Mouse (Mus musculus) midbrain, embryonic 12.5 days (tissue): Measurements from ENCODE around the gene Klb. TPM values are rescaled to one million over a fixed set of nuclear protein-coding genes. Genes with fewer than 3 reads are reported as not detected.
"Not testable (repeated sequence)": the region's sequence is repeated elsewhere in the genome, so short reads cannot be mapped to it uniquely, and the experiment has no call there.

Experiments
- ATAC-seq: fragments of 200-750 bp; cut with Nextera tagmentation; 2 replicates; pipeline ENCODE4 v1.8.0; 2017; ENCODE audit warnings: low read depth, moderate TSS enrichment, moderate library complexity; ENCODE audit not compliant: low FRiP score
- H3K27ac ChIP-seq: fragments of 300-500 bp; sonication (generic); replicated peaks from 2 replicates; pipeline ENCODE4 v1.5.1; 2016; ENCODE audit warnings: mild to moderate bottlenecking
- H3K27me3 ChIP-seq: fragments of 300-500 bp; sonication (generic); 2 replicates; pipeline ENCODE4 v1.6.1; 2016; ENCODE audit warnings: mild to moderate bottlenecking
- H3K36me3 ChIP-seq: fragments of 300-500 bp; sonication (generic); 2 replicates; pipeline ENCODE4 v1.6.1; 2016
- H3K4me1 ChIP-seq: fragments of 300-500 bp; sonication (generic); 2 replicates; pipeline ENCODE4 v1.6.1; 2016
- H3K4me2 ChIP-seq: fragments of 300-500 bp; sonication (generic); replicated peaks from 2 replicates; pipeline ENCODE4 v1.6.1; 2016; ENCODE audit warnings: mild to moderate bottlenecking, moderate library complexity
- H3K4me3 ChIP-seq: fragments of 300-500 bp; sonication (generic); 2 replicates; pipeline ENCODE4 v1.5.1; 2016; ENCODE audit warnings: mild to moderate bottlenecking
- H3K9ac ChIP-seq: fragments of 300-500 bp; sonication (generic); replicated peaks from 2 replicates; pipeline ENCODE4 v1.6.1; 2016; ENCODE audit warnings: mild to moderate bottlenecking, moderate library complexity
- H3K9me3 ChIP-seq: fragments of 300-500 bp; sonication (generic); 2 replicates; pipeline ENCODE4 v1.6.1; 2016; ENCODE audit warnings: mild to moderate bottlenecking
- WGBS: fragments of 180-500 bp; shearing (Covaris S2); methylation state at CpG from one replicate; pipeline ENCODE4 v1.1.7; 2016; 5-methylcytosine and 5-hydroxymethylcytosine counted together
- polyA plus RNA-seq: library from polyadenylated mRNA; unstranded; fragments of >200 nt; fragmentation: Nextera tagmentation; extraction: Ambion mirVana; gene quantifications from 2 replicates; pipeline ENCODE4 v1.2.1, GENCODE M21; 2016

Gene Klb
- not detected in 2 replicates for polyA plus RNA-seq

DNA sequence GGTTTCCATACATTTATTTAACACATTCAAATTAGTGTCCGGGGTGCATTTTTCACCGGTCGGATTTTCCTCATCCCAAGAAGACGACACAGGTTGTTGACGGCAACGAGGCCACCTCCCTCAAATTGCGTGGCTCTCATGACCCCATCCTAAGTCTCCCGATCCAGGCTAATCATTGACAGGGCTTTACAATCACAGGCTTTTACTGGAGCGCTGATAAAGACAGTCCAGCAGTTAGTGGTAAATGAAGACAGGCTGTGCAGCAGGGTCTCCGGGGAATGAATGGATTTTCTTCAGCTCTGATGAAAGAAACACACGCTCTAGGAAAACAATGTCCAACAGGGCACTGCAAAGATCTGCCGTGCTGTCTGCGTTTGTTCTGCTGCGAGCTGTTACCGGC, at the start of gene Klb:
Klb (plus strand) TSS at position 147 of the 400 bp plus-strand sequence.
- no peak within 1 kb of the TSS for H3K9ac ChIP-seq
- 54% methylated on average over 15 of the region's 15 CpGs for WGBS

DNA sequence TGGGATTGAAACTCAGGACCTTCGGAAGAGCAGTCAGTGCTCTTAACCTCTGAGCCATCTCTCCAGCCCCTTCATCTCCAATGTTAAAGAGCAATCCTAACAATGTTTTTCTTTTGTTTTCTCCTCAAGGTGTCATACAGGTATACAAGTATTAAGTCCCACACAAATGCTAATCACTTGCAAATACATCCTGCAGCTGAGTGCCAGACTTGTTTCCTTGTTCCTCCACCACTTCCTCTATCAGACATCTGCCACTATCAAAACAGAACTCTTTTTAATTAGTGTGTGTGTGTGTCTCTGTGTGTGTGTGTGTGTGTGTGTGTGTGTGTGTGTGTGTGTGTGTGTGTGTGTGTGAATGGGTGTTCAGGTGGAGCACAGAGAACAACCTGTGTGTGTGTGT, 48.5 kb upstream of the Klb start:
- H3K9ac ChIP-seq, H3K4me2 ChIP-seq, H3K27me3 ChIP-seq, H3K9me3 ChIP-seq, H3K4me1 ChIP-seq, H3K4me3 ChIP-seq, ATAC-seq, H3K27ac ChIP-seq: not testable (repeated sequence)
- H3K36me3 ChIP-seq, result peaks cover 33% of the 10 kb centered on the region
- 81% methylated on average over 1 of the region's 1 CpGs for WGBS

More for the DNA sequence above, at the start of gene Klb:
- no peak for ATAC-seq
- no peak within 1 kb of the TSS for H3K4me3 ChIP-seq
- H3K36me3 ChIP-seq, result no peaks in the 10 kb centered on the region
- no peaks in the 10 kb centered on the region for H3K27me3 ChIP-seq
- H3K4me1 ChIP-seq, result no peaks in the 10 kb centered on the region
- no peak within 1 kb of the TSS for H3K27ac ChIP-seq
- no peaks in the 10 kb centered on the region for H3K9me3 ChIP-seq
- peak within 1 kb of the TSS; percentile 35 for H3K4me2 ChIP-seq

DNA sequence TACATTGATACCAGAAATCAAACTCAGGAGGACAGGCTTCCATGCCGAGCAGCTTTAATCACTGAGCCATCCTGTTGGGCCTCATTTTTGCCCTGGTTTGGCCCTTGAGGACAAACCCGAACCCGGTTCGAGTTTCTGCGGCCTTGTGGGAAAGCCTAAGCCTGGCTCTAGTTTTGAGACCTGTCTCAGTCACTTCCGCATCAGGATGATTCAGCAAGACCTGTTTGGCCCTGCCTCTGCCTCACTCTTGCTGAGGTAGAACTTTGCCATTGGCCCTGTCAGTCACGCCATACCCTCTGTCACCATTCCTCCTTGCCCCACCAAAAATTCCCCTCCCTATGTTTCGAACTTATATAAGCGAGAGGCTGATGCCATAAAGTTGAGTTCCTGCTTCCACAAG, 48.0 kb upstream of the Klb start:
- peaks cover 29% of the 10 kb centered on the region for H3K36me3 ChIP-seq

DNA sequence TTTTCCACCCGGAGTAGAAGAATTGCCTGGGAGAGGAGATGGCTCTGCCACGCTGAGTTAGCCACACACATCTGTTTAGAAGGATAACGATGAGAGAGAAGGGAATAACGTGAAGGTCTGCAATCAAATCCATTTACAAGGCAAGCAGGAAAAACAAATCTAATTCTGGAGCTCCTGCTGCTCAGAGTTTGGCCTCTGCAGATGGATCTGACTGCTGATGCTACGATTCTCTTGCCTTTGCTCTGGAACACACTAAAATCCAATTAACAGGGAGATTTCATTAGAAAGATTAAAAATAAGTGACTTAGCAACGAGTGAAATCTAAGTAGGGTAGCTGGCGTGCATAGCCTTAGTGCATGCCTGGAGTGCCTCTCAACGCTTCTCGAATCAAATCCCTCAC, 42.6 kb upstream of the Klb start:
- H3K27ac ChIP-seq, result no peak overlapping the region
- no peak overlapping the region for H3K4me2 ChIP-seq
- no peak overlapping the region for H3K9ac ChIP-seq
- no peaks in the 10 kb centered on the region for H3K9me3 ChIP-seq
- no peaks in the 10 kb centered on the region for H3K4me1 ChIP-seq
- 85% methylated on average over 9 of the region's 9 CpGs for WGBS
- H3K4me3 ChIP-seq, result no peak overlapping the region
- no peak for ATAC-seq
- no peaks in the 10 kb centered on the region for H3K27me3 ChIP-seq
- peaks cover 34% of the 10 kb centered on the region for H3K36me3 ChIP-seq

More for the DNA sequence above, 48.0 kb upstream of the Klb start:
- Histone ChIP-seq H3K27ac (no peak overlapping the region), H3K4me1 (no peaks in the 10 kb centered on the region), H3K27me3 (no peaks in the 10 kb centered on the region), H3K9ac (no peak overlapping the region), H3K4me3 (no peak overlapping the region), H3K4me2 (no peak overlapping the region), H3K9me3 (no peaks in the 10 kb centered on the region)
- ATAC-seq, result no peak
- WGBS, result 94% methylated on average over 9 of the region's 9 CpGs

DNA sequence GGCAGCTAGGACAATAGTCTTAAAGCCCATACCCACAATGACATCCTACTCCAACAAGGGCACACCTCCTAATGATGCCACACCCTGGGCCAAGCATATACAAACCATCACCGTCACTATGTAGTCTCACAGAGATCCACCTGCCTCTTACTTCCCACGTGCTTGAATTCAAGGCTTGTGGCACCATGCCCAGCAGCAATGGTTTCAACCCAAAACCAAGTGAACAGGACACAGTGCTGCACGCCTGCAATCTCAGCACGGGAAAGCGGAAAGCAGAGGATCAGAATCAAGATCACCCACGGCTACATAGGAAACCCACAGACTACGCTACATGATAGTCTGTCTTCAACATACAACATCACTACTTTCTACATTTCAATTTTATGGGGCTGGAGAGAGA, 39.9 kb upstream of the Klb start:
- Histone ChIP-seq H3K4me3 (no peak overlapping the region), H3K36me3 (peaks cover 48% of the 10 kb centered on the region), H3K27ac (no peak overlapping the region), H3K27me3 (no peaks in the 10 kb centered on the region), H3K4me2 (no peak overlapping the region), H3K4me1 (no peaks in the 10 kb centered on the region), H3K9ac (no peak overlapping the region), H3K9me3 (no peaks in the 10 kb centered on the region)
- no peak for ATAC-seq
- 95% methylated on average over 7 of the region's 7 CpGs for WGBS

DNA sequence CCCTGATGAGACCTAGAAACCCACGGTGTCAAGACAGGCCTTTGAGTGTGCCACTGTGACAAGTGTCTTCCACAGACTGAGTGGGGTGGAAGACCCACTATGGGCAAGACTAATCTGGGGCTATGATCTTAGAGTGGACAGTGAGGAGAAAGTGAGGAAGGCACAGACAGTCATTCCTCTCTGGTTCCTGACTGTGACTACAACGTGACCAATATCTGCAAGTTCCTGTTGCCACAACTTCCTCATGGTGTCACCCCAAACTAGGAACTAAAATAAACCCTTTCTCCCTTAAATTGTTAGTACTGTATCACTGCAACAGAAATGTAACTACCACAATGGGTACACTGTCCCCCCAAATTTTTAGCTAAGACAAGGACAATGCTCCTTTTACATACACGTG, 39.2 kb upstream of the Klb start:
- no peak overlapping the region for H3K9ac ChIP-seq
- H3K4me2 ChIP-seq, result no peak overlapping the region
- no peaks in the 10 kb centered on the region for H3K9me3 ChIP-seq
- 98% methylated on average over 3 of the region's 3 CpGs for WGBS
- no peak for ATAC-seq
- no peaks in the 10 kb centered on the region for H3K27me3 ChIP-seq
- no peak overlapping the region for H3K4me3 ChIP-seq
- H3K36me3 ChIP-seq, result peaks cover 48% of the 10 kb centered on the region
- no peaks in the 10 kb centered on the region for H3K4me1 ChIP-seq
- H3K27ac ChIP-seq, result no peak overlapping the region

DNA sequence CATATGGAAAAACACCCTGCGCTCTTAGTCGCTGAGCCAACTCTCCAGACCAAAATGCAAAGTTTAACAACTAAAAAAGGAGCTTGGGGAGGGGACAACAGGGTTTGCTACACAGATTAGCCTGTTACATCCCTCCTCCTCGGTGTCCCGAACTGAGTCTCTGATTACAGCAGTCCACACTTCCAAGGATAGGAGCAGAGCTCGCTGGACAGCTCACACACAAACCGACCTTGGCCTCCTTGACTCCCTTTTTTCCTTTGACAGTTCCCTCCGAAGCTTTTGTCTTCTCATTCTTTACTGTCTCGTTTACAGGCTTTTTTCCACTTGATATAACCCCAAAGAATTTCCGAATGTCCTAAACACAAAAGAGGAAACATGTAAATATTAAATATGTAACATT, 28.9 kb upstream of the Klb start:
- Histone ChIP-seq H3K36me3 (peaks cover 28% of the 10 kb centered on the region), H3K4me1 (no peaks in the 10 kb centered on the region), H3K9ac (no peak overlapping the region), H3K4me3 (no peak overlapping the region), H3K9me3 (no peaks in the 10 kb centered on the region), H3K27ac (no peak overlapping the region), H3K27me3 (no peaks in the 10 kb centered on the region), H3K4me2 (no peak overlapping the region)
- 87% methylated on average over 9 of the region's 9 CpGs for WGBS
- ATAC-seq, result no peak

DNA sequence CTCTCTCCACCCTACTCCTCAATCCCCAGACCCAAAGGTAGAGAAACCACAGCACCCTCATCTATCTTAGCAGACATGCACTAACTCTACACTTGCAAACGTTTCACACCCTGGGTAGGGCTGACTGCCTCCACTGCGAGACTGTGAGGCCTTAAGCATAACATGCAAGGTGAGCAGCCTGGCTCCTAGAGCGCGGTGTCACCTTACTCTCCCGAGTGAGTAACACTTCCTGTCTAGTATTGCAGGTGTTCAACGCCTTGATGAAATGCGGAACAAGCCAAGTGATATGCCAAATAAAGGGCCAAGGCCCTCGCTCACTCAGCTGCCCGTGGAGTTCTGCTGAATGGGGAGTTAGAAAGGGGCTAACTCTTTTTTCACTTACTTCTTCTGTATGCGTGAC, 25.9 kb upstream of the Klb start:
- Histone ChIP-seq H3K4me3 (no peak overlapping the region), H3K9ac (no peak overlapping the region), H3K9me3 (no peaks in the 10 kb centered on the region), H3K27ac (no peak overlapping the region), H3K4me1 (no peaks in the 10 kb centered on the region), H3K36me3 (peaks cover 13% of the 10 kb centered on the region), H3K27me3 (no peaks in the 10 kb centered on the region), H3K4me2 (no peak overlapping the region)
- 91% methylated on average over 10 of the region's 10 CpGs for WGBS
- no peak for ATAC-seq

DNA sequence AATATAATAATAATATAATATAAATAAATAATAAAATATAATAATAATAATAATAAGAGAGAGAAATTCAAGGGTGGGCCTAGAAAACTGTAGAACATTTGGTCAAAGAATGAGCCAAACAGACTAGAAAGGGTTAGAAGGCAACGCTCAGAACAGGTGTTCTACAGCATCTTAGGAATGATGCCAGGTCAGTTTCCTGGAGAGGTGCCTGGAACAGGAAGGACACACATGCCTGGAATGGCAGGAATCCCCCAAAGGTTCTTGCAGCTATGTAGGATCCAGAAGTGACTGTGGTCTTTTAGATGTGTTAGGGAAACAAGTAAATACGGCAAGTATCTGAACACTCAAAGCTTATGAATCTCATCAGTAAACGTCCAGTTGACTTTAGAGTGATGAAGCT, 23.8 kb upstream of the Klb start:
- Histone ChIP-seq H3K9me3 (no peaks in the 10 kb centered on the region), H3K4me3 (no peak overlapping the region), H3K36me3 (peaks cover 1% of the 10 kb centered on the region; the same call in 1 of the 2 replicates), H3K27me3 (no peaks in the 10 kb centered on the region), H3K27ac (no peak overlapping the region), H3K4me2 (no peak overlapping the region), H3K4me1 (no peaks in the 10 kb centered on the region), H3K9ac (no peak overlapping the region)
- 90% methylated on average over 3 of the region's 3 CpGs for WGBS
- no peak for ATAC-seq

DNA sequence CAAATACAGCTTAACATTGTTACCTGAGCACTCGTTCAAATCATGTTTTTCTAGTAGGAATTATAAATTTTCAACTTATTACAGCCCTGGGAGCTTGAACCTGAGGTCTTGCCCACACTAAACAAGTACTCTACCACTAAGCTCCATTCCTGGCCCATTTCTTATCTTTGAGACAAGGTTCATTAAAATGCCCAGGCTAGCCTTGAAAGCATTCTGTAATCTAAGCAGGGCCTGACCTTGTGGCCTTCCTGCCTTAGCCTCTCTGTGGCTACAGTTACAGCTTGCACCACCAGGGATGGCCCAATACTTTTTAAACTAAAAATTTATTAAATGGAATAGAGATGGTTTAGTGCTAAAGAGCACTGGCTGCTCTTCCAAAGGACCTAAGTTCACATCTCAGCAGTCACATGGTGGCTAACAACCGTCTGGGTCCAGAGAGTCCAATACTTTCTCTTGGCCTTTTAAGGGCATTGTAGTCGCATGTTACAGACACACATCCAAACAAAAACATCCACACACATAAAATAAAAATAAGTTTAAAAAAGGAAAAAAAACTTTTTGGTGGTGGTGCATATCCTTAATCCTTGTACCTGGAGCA, 23.3 kb upstream of the Klb start:
- no peak for ATAC-seq
- Histone ChIP-seq H3K27me3 (no peaks in the 10 kb centered on the region), H3K4me1 (no peaks in the 10 kb centered on the region), H3K9ac (no peak overlapping the region), H3K27ac (no peak overlapping the region), H3K9me3 (no peaks in the 10 kb centered on the region), H3K4me3 (no peak overlapping the region), H3K4me2 (no peak overlapping the region), H3K36me3 (no peaks in the 10 kb centered on the region; the same call in 1 of the 2 replicates)
- 89% methylated on average over 3 of the region's 3 CpGs for WGBS

DNA sequence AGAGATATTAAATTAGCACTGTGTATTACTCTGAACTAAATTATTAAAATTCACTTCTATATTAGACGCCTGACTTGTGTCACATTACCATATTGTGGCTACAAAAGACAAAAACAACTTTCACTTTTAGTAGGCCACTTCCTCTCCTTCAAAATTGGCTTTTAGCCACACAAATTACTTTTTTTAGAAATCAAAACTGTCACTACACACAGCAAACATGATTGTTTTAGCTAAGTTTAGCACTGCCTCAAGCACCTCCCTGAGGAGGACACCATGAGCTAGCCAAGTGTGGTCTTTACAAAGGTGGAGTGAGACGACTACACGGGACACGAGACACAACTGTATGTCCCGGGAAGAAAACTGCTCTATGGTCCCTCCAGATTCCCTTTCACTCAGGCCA, 21.9 kb upstream of the Klb start:
- H3K9me3 ChIP-seq, result no peaks in the 10 kb centered on the region
- H3K9ac ChIP-seq, result no peak overlapping the region
- 87% methylated on average over 5 of the region's 5 CpGs for WGBS
- no peak for ATAC-seq
- no peaks in the 10 kb centered on the region for H3K27me3 ChIP-seq
- H3K27ac ChIP-seq, result no peak overlapping the region
- H3K4me3 ChIP-seq, result no peak overlapping the region
- H3K36me3 ChIP-seq, result no peaks in the 10 kb centered on the region; the same call in 1 of the 2 replicates
- H3K4me2 ChIP-seq, result no peak overlapping the region
- H3K4me1 ChIP-seq, result no peaks in the 10 kb centered on the region

DNA sequence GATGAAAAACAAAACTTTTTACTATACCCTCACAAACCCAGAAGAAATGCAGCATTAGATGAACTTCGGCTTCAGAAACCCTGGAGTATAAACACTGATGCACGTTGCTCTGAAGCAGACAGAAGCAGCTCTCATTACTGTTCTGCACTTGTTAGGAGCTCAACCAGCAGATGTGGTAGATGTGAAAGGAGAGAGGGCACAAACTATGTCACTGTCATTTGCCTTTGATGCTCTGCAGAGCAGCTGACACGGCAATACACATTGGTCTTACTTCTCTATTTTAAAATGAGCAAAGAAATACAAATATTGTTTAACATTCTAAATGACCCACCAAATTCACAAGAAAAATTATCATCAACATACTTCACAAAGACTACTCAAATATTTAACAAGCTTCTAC, 18.1 kb upstream of the Klb start:
- 87% methylated on average over 3 of the region's 3 CpGs for WGBS
- no peak overlapping the region for H3K4me2 ChIP-seq
- H3K27me3 ChIP-seq, result no peaks in the 10 kb centered on the region
- H3K9me3 ChIP-seq, result no peaks in the 10 kb centered on the region
- ATAC-seq, result no peak
- 0 out of 2 replicates have a peak, but pooled peaks cover 8% of the 10 kb centered on the region for H3K4me1 ChIP-seq
- H3K27ac ChIP-seq, result no peak overlapping the region
- no peak overlapping the region for H3K4me3 ChIP-seq
- no peak overlapping the region for H3K9ac ChIP-seq
- H3K36me3 ChIP-seq, result no peaks in the 10 kb centered on the region

DNA sequence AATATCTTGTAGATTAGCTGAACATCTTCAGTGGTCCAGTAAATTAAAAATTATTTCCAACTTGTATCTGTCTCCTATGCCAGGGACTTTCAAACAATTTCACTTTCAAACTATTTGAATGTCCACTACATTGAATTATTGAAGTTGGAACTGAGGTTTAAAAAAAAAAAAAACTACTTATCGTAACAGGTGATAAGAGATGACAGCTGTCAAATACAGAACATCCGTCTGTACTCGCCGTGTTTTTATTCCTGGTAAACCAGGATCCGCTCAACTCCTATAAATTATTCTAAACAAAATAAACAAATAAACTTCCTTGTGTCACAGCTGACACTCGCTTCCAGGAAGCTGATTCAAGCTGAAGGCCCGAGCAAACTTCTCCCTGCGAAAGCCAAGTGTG, 13.3 kb upstream of the Klb start:
- WGBS, result 16% methylated on average over 8 of the region's 8 CpGs
- no peak for ATAC-seq

More for the DNA sequence above, 13.3 kb upstream of the Klb start:
- peak overlapping the region; percentile 80 for H3K4me3 ChIP-seq
- H3K27ac ChIP-seq, result no peak overlapping the region
- peak overlapping the region; percentile 73 for H3K4me2 ChIP-seq
- no peaks in the 10 kb centered on the region for H3K27me3 ChIP-seq
- peak overlapping the region; percentile 74 for H3K9ac ChIP-seq
- no peaks in the 10 kb centered on the region for H3K36me3 ChIP-seq
- peaks cover 11% of the 10 kb centered on the region for H3K4me1 ChIP-seq
- H3K9me3 ChIP-seq, result no peaks in the 10 kb centered on the region
